Mouse (Mus musculus) midbrain, embryonic 13.5 days (tissue): ENCODE results near the gene Cecr2. TPM values are rescaled to one million over a fixed set of nuclear protein-coding genes. Genes with fewer than 3 reads are reported as not detected.

Experiments
- ATAC-seq: fragments of 200-750 bp; cut with Nextera tagmentation; 2 replicates; pipeline ENCODE4 v1.8.0; 2017; ENCODE audit warnings: mild to moderate bottlenecking, moderate TSS enrichment, moderate library complexity
- H3K27ac ChIP-seq: fragments of 300-500 bp; sonication (generic); 2 replicates; pipeline ENCODE4 v1.5.1; 2015; ENCODE audit warnings: inconsistent platforms, mild to moderate bottlenecking, moderate library complexity
- H3K27me3 ChIP-seq: fragments of 300-500 bp; sonication (generic); 2 replicates; pipeline ENCODE4 v1.6.1; 2015; ENCODE audit warnings: mild to moderate bottlenecking, inconsistent platforms
- H3K36me3 ChIP-seq: fragments of 300-500 bp; sonication (generic); 2 replicates; pipeline ENCODE4 v1.6.1; 2015; ENCODE audit warnings: mild to moderate bottlenecking, inconsistent platforms
- H3K4me1 ChIP-seq: fragments of 300-500 bp; sonication (generic); replicated peaks from 2 replicates; pipeline ENCODE4 v1.6.1; 2015; ENCODE audit warnings: inconsistent platforms
- H3K4me2 ChIP-seq: fragments of 300-500 bp; sonication (generic); replicated peaks from 2 replicates; pipeline ENCODE4 v1.6.1; 2015; ENCODE audit warnings: moderate library complexity, mild to moderate bottlenecking, inconsistent platforms
- H3K4me3 ChIP-seq: fragments of 300-500 bp; sonication (generic); replicated peaks from 2 replicates; pipeline ENCODE4 v1.5.1; 2015; ENCODE audit warnings: mild to moderate bottlenecking, inconsistent platforms
- H3K9ac ChIP-seq: fragments of 300-500 bp; sonication (generic); replicated peaks from 2 replicates; pipeline ENCODE4 v1.6.1; 2015; ENCODE audit warnings: mild to moderate bottlenecking, inconsistent platforms
- H3K9me3 ChIP-seq: fragments of 300-500 bp; sonication (generic); 2 replicates; pipeline ENCODE4 v1.6.1; 2016; ENCODE audit warnings: mild to moderate bottlenecking, inconsistent platforms
- WGBS: fragments of 180-500 bp; shearing (Covaris S2); methylation state at CpG from one replicate; pipeline ENCODE4 v1.1.7; 2015; 5-methylcytosine and 5-hydroxymethylcytosine counted together
- polyA plus RNA-seq: library from polyadenylated mRNA; unstranded; fragments of >200 nt; fragmentation: Nextera tagmentation; extraction: Ambion mirVana; gene quantifications from 2 replicates; pipeline ENCODE4 v1.2.1, GENCODE M21; 2015

Cecr2 gene
- polyA plus RNA-seq, 1 experiment from 2014 or later: 7.6 TPM

DNA sequence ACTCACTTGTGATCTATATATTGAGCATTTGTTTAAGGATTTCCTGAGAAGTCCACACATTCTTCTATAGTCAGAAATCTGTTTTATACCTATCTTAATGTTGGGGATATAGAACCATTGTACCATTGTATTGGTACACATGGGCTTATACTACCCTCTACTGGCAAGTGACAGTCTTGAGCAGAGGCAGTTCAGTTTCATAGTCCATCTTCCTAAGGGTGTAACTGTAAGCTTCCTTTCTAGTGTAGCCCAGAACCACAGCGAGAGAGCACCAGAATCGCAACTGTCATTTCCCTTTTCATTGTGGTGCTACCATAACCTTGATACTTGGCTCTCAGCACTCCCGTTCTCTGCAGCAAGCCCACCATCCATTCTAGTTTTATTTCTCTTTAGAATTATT is 70.4 kb downstream of the Cecr2 start:
- Histone ChIP-seq H3K36me3 (peaks cover 11% of the 10 kb centered on the region; the same call in 1 of the 2 replicates), H3K9me3 (no peaks in the 10 kb centered on the region), H3K4me3 (no peak overlapping the region), H3K4me2 (no peak overlapping the region), H3K9ac (no peak overlapping the region), H3K27ac (no peak overlapping the region), H3K27me3 (no peaks in the 10 kb centered on the region), H3K4me1 (no peaks in the 10 kb centered on the region)
- ATAC-seq: peak; percentile 86
- WGBS: 89% methylated on average over 3 of the region's 3 CpGs

GRCm38 (mm10) chr6:120743130-120743529 is 77.0 kb downstream of the Cecr2 start:
- H3K9me3 ChIP-seq: no peaks in the 10 kb centered on the region
- no peak overlapping the region for H3K4me3 ChIP-seq
- H3K9ac ChIP-seq: no peak overlapping the region
- ATAC-seq: no peak
- no peaks in the 10 kb centered on the region for H3K4me1 ChIP-seq
- H3K27me3 ChIP-seq: no peaks in the 10 kb centered on the region
- no peak overlapping the region for H3K27ac ChIP-seq
- WGBS: 88% methylated on average over 2 of the region's 2 CpGs
- H3K4me2 ChIP-seq: no peak overlapping the region
- peaks cover 5% of the 10 kb centered on the region; the same call in 1 of the 2 replicates for H3K36me3 ChIP-seq

- 94% methylated on average over 7 of the region's 7 CpGs for WGBS
- 0 out of 2 replicates have a peak, but pooled peaks cover 6% of the 10 kb centered on the region for H3K36me3 ChIP-seq
Measured at GRCm38 (mm10) chr6:120744266-120744665, 78.1 kb downstream of the Cecr2 start.

DNA sequence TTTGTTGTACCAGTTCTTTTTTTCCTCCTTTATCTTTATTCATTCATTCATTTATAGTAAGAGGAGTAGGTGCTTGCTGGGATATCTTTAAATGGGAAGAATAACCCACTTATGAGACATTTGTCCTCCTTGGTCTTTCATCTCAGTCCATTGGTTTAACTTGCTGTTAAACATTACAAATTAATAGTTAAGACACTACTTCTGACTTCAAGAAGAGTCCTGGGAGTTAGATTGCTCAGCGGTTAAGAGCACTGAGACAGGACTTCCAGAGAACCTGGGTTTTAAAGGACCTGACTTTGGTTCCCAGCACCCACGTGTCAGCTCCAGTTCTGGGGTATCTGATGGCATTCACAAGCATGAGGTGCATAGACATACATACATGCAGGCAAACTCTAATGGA is 80.2 kb downstream of the Cecr2 start:
- H3K36me3 ChIP-seq: peaks cover 15% of the 10 kb centered on the region

More at GRCm38 (mm10) chr6:120744266-120744665, 78.1 kb downstream of the Cecr2 start:
- H3K4me3 ChIP-seq: no peak overlapping the region
- no peak overlapping the region for H3K27ac ChIP-seq
- no peak overlapping the region for H3K4me2 ChIP-seq
- H3K27me3 ChIP-seq: no peaks in the 10 kb centered on the region
- ATAC-seq: no peak
- no peak overlapping the region for H3K9ac ChIP-seq
- no peaks in the 10 kb centered on the region for H3K9me3 ChIP-seq
- no peaks in the 10 kb centered on the region for H3K4me1 ChIP-seq

GRCm38 (mm10) chr6:120761151-120761550 is 95.0 kb downstream of the Cecr2 start:
- Histone ChIP-seq H3K4me1 (no peaks in the 10 kb centered on the region), H3K27ac (no peak overlapping the region), H3K27me3 (no peaks in the 10 kb centered on the region), H3K9ac (no peak overlapping the region), H3K4me3 (no peak overlapping the region), H3K9me3 (no peaks in the 10 kb centered on the region), H3K4me2 (no peak overlapping the region), H3K36me3 (peaks cover 78% of the 10 kb centered on the region)
- no peak for ATAC-seq
- 92% methylated on average over 2 of the region's 2 CpGs for WGBS

More for the DNA sequence above, 80.2 kb downstream of the Cecr2 start:
- H3K4me3 ChIP-seq: no peak overlapping the region
- no peaks in the 10 kb centered on the region for H3K9me3 ChIP-seq
- no peak overlapping the region for H3K27ac ChIP-seq
- no peaks in the 10 kb centered on the region for H3K27me3 ChIP-seq
- 95% methylated on average over 2 of the region's 2 CpGs for WGBS
- no peak overlapping the region for H3K9ac ChIP-seq
- no peak for ATAC-seq
- no peak overlapping the region for H3K4me2 ChIP-seq
- no peaks in the 10 kb centered on the region for H3K4me1 ChIP-seq

DNA sequence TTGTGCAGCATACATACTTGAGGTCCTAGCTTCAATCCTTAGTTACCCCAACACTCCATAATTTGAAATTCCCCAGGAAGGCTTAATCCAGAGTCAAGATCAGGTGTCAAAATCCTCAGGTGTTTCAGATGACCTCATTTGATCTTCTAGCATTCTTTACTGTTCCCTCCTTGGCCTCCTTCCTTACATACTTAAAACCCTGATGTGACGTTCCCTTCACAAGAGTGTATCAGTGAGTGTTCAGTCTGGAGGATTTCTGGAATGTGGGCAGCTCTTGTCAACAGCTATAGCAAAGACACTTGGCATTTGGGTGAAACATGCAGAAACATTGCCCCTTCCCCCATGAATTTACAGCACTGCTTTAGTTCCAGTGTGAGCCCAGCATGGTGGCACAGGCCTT is 103.8 kb downstream of the Cecr2 start:
- 94% methylated on average over 1 of the region's 1 CpGs for WGBS
- H3K9me3 ChIP-seq: no peaks in the 10 kb centered on the region
- no peak overlapping the region for H3K4me2 ChIP-seq
- peaks cover 31% of the 10 kb centered on the region for H3K4me1 ChIP-seq
- no peak overlapping the region for H3K9ac ChIP-seq
- no peak overlapping the region for H3K4me3 ChIP-seq
- H3K27me3 ChIP-seq: no peaks in the 10 kb centered on the region
- ATAC-seq: no peak
- H3K27ac ChIP-seq: no peak overlapping the region
- H3K36me3 ChIP-seq: peaks cover 22% of the 10 kb centered on the region

DNA sequence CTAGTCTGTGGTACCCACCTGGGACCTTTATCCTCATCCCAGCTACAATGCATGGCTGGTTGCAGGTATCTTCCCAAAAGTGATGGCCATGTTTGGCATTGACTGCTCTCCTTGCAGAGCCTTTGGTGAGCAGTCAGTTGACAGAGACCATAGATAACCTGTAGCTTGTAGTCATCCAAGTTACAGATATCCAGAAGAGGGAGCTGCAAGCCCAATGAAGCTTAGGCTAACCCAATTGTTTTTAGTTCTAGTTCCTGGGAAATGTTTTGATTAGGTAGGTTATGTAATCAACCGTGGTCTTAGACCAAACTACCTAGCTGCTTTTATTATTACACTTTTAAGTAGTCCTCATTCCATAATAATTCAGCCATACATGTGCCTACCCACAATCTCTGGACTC is 105.2 kb downstream of the Cecr2 start:
- Histone ChIP-seq H3K27ac (0 out of 2 replicates have a peak overlapping the region, but pooled peaks have one; percentile 89), H3K4me2 (no peak overlapping the region), H3K4me1 (peaks cover 31% of the 10 kb centered on the region), H3K9ac (no peak overlapping the region), H3K4me3 (no peak overlapping the region), H3K9me3 (no peaks in the 10 kb centered on the region), H3K36me3 (peaks cover 8% of the 10 kb centered on the region), H3K27me3 (no peaks in the 10 kb centered on the region)
- WGBS: 97% methylated on average over 1 of the region's 1 CpGs
- no peak for ATAC-seq

GRCm38 (mm10) chr6:120772025-120772424 is 105.9 kb downstream of the Cecr2 start:
- H3K27ac ChIP-seq: peak overlapping the region; percentile 89
- peaks cover 31% of the 10 kb centered on the region for H3K4me1 ChIP-seq
- no peak overlapping the region for H3K4me2 ChIP-seq
- peaks cover 2% of the 10 kb centered on the region; the same call in 1 of the 2 replicates for H3K36me3 ChIP-seq
- no peak for ATAC-seq
- no peaks in the 10 kb centered on the region for H3K27me3 ChIP-seq
- H3K4me3 ChIP-seq: no peak overlapping the region
- H3K9ac ChIP-seq: no peak overlapping the region
- H3K9me3 ChIP-seq: no peaks in the 10 kb centered on the region

- Histone ChIP-seq H3K36me3 (no peaks in the 10 kb centered on the region), H3K9ac (peak within 1 kb of the TSS; percentile 32; the same call in 1 of the 2 replicates), H3K9me3 (no peaks in the 10 kb centered on the region), H3K4me3 (no peak within 1 kb of the TSS), H3K27me3 (no peaks in the 10 kb centered on the region), H3K27ac (peak within 1 kb of the TSS; percentile 89), H3K4me1 (peaks cover 31% of the 10 kb centered on the region), H3K4me2 (0 out of 2 replicates have a peak within 1 kb of the TSS, but pooled peaks have one; percentile 4)
- peak; percentile 80 for ATAC-seq
- 14% methylated on average over 5 of the region's 5 CpGs for WGBS
Measured at GRCm38 (mm10) chr6:120773149-120773628, 107.0 kb downstream of the Cecr2 start, which contains the start of gene Slc25a18. Slc25a18 (plus strand) TSS chr6:120773578.

DNA sequence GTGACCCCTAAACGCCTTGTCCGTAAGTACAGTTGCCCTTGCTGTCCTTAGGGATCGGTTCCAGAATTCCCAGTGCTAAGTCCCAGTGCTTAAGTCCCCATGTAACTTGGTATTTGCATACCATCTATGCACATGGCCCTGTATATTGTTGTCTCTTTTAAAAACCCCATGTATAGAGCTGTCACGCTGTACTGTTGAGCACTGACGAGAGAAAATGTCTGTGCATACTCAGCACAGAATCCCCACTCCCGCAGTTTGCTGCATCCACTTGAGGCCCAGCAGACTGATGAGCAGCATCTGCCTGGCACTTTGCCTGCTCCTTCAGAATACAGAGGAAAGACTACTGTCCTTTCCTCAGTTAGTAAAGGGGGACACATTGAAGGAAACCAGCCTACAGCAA is 107.6 kb downstream of the Cecr2 start:
- peak overlapping the region; percentile 89 for H3K27ac ChIP-seq
- H3K4me1 ChIP-seq: peaks cover 31% of the 10 kb centered on the region
- no peak overlapping the region for H3K9ac ChIP-seq
- no peaks in the 10 kb centered on the region for H3K9me3 ChIP-seq
- no peak overlapping the region for H3K4me3 ChIP-seq
- peak; percentile 71 for ATAC-seq
- H3K36me3 ChIP-seq: no peaks in the 10 kb centered on the region
- WGBS: 43% methylated on average over 6 of the region's 6 CpGs
- 0 out of 2 replicates have a peak overlapping the region, but pooled peaks have one; percentile 4 for H3K4me2 ChIP-seq
- H3K27me3 ChIP-seq: no peaks in the 10 kb centered on the region

GRCm38 (mm10) chr6:120776286-120776685 is 110.1 kb downstream of the Cecr2 start:
- peaks cover 31% of the 10 kb centered on the region for H3K4me1 ChIP-seq
- H3K27ac ChIP-seq: no peak overlapping the region
- H3K9me3 ChIP-seq: no peaks in the 10 kb centered on the region
- H3K36me3 ChIP-seq: no peaks in the 10 kb centered on the region
- 79% methylated on average over 3 of the region's 3 CpGs for WGBS
- H3K27me3 ChIP-seq: no peaks in the 10 kb centered on the region
- no peak overlapping the region for H3K4me2 ChIP-seq
- no peak overlapping the region for H3K9ac ChIP-seq
- H3K4me3 ChIP-seq: no peak overlapping the region
- no peak for ATAC-seq

GRCm38 (mm10) chr6:120777533-120777932 is 111.4 kb downstream of the Cecr2 start:
- ATAC-seq: no peak

DNA sequence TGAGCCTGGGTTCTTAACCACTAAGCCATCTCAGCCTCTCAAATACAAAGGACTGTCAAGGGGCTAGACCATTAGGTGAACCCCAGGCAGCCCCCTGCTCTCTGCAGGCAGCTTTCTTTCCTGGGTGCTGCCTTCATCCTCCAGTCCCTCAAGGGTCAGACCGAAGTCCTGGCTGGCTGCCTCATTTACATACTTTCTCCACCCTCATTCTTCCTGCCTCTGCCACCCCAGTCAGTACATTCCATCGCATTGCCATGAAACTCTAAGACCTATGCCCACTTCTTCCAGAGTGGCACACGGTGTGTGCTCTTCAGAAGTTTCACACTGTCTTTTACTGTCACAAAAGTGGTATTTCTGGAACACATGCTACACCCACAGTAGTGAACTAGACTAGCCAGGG is 112.1 kb downstream of the Cecr2 start:
- Histone ChIP-seq H3K9me3 (no peaks in the 10 kb centered on the region), H3K4me3 (no peak overlapping the region), H3K36me3 (no peaks in the 10 kb centered on the region), H3K27ac (no peak overlapping the region), H3K9ac (no peak overlapping the region), H3K4me1 (peaks cover 15% of the 10 kb centered on the region), H3K4me2 (no peak overlapping the region), H3K27me3 (no peaks in the 10 kb centered on the region)
- WGBS: 70% methylated on average over 3 of the region's 3 CpGs
- ATAC-seq: no peak

More at GRCm38 (mm10) chr6:120777533-120777932, 111.4 kb downstream of the Cecr2 start:
- Histone ChIP-seq H3K9me3 (no peaks in the 10 kb centered on the region), H3K27ac (no peak overlapping the region), H3K4me1 (peaks cover 22% of the 10 kb centered on the region), H3K36me3 (no peaks in the 10 kb centered on the region), H3K27me3 (no peaks in the 10 kb centered on the region), H3K9ac (no peak overlapping the region), H3K4me3 (no peak overlapping the region), H3K4me2 (no peak overlapping the region)
- WGBS: 90% methylated on average over 9 of the region's 9 CpGs
